Mouse (Mus musculus) kidney, embryonic 16.5 days (tissue): ENCODE results near the gene Rab11fip5. TPM values are rescaled to one million over a fixed set of nuclear protein-coding genes. Genes with fewer than 3 reads are reported as not detected.
A peak's percentile ranks its signal among the peaks of the same experiment; 100 is the strongest.

Experiments used
- ATAC-seq: fragments of 200-750 bp; cut with Nextera tagmentation; 2 replicates; pipeline ENCODE4 v1.8.0; 2017; ENCODE audit warnings: moderate TSS enrichment; ENCODE audit not compliant: low FRiP score, low TSS enrichment
- H3K27ac ChIP-seq: fragments of 300-500 bp; sonication (generic); 2 replicates; pipeline ENCODE4 v1.5.1; 2014; ENCODE audit warnings: low read length
- H3K27me3 ChIP-seq: fragments of 300-500 bp; sonication (generic); 2 replicates; pipeline ENCODE4 v1.6.1; 2014; ENCODE audit warnings: low read length, control low read depth, mixed read lengths; ENCODE audit not compliant: insufficient read depth
- H3K36me3 ChIP-seq: fragments of 300-500 bp; sonication (generic); 2 replicates; pipeline ENCODE4 v1.6.1; 2014; ENCODE audit warnings: low read length, control low read depth, mixed read lengths; ENCODE audit not compliant: insufficient read depth
- H3K4me1 ChIP-seq: fragments of 300-500 bp; sonication (generic); 2 replicates; pipeline ENCODE4 v1.6.1; 2014; ENCODE audit warnings: low read length, control low read depth, mixed read lengths; ENCODE audit not compliant: insufficient read depth
- H3K4me2 ChIP-seq: fragments of 300-500 bp; sonication (generic); replicated peaks from 2 replicates; pipeline ENCODE4 v1.6.1; 2014; ENCODE audit warnings: low read depth, low read length
- H3K4me3 ChIP-seq: fragments of 300-500 bp; sonication (generic); 2 replicates; pipeline ENCODE4 v1.5.1; 2014; ENCODE audit warnings: mild to moderate bottlenecking, low read length
- H3K9ac ChIP-seq: fragments of 300-500 bp; sonication (generic); replicated peaks from 2 replicates; pipeline ENCODE4 v1.6.1; 2014; ENCODE audit warnings: low read length
- H3K9me3 ChIP-seq: fragments of 300-500 bp; sonication (generic); 2 replicates; pipeline ENCODE4 v1.6.1; 2016; ENCODE audit warnings: low read length, control low read depth
- WGBS: fragments of 180-500 bp; shearing (Covaris S2); extraction: QIAGEN DNeasy Blood & Tissue Kit; methylation state at CpG from one replicate; pipeline ENCODE4 v1.1.7; 2014; 5-methylcytosine and 5-hydroxymethylcytosine counted together
- polyA plus RNA-seq: library from polyadenylated mRNA; unstranded; fragments of >200 nt; fragmentation: Nextera tagmentation; extraction: Ambion mirVana; gene quantifications from 2 replicates; pipeline ENCODE4 v1.2.1, GENCODE M21; 2015

The Rab11fip5 gene
- 16.5 and 18.9 TPM in 2 replicates for polyA plus RNA-seq

DNA sequence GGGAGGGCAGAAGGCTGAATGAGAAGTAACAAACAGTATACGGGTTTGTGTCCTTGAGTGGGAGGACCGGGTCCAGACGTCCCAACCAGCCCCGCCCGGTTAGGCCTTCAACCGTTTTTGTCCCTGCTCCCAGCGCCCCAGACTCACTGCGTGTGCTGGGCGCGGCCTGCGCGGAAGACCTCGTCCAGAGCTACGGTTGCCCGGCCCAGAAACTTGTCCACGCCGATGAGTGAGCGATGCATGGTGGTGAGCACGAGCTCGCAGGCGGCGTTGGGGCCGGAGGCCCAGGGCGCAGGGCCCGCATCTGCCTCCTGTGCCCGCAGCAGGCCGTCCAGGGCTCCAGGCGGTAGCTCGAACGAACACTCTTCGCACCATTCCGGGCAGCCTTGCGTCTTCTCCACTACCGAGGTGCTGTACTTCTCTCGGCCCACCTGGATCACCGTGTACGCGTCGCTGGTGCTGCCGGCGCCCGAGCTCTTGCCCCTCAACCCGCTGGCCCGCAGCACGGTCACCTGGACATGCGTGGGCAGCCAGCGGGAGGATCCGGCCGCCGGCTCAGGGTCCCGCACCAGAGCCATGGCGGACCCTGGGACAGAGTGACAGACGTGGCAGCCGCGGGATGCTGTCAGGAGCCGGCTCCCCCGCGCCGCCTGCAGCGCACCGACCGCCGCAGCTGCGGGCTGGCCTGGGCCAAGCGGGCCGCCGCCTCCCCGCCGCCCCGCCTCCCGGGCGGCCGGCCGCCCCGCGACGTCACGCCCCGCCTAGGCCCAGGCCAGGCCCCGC is at the start of gene Rab11fip5:
Gene Rab11fip5, minus strand, starts transcription at position 684 of the 783 bp plus-strand sequence.
- Histone ChIP-seq H3K4me1 (peaks cover 43% of the 10 kb centered on the region), H3K36me3 (no peaks in the 10 kb centered on the region), H3K9ac (peak within 1 kb of the TSS; percentile 87)

DNA sequence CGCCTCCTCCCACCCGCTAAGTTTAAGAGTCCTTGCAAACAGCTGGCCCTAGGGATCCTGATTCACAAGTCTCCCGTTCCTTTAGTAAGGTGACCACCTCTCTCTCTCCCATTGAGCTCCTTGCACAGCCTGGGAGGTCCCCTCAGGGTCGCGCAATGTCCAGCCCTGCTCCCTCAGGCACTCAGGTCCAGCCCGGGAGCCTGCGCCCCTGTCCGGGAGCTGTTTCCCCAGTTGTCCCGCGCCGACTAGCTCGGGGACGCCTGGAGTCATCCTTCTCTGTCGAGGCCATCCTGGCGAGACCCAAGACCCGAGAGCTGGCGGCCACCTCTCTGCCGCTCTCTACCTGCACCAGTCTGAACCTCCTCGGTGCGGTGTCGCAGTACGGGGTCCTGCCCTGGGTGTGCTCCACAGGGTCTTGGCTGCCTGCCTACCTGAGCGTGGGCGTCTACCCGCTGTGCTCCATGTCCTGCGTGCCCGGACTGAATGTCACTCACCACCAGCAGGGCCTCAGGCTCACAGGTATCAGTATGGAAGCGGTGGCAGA is 49.5 kb upstream of the Rab11fip5 start, which contains the start of gene Noto:
Gene Noto, plus strand, starts transcription at position 51 of the 544 bp plus-strand sequence.
- no peak within 1 kb of the TSS for H3K9ac ChIP-seq
- no peak within 1 kb of the TSS for H3K4me3 ChIP-seq
- no peaks in the 10 kb centered on the region for H3K4me1 ChIP-seq
- no peak within 1 kb of the TSS for H3K27ac ChIP-seq
- H3K4me2 ChIP-seq: peak within 1 kb of the TSS; percentile 43
- no peaks in the 10 kb centered on the region for H3K9me3 ChIP-seq
- peak; percentile 57 for ATAC-seq
- 12% methylated on average over 28 of the region's 28 CpGs for WGBS
- no peaks in the 10 kb centered on the region for H3K36me3 ChIP-seq
- H3K27me3 ChIP-seq: peaks cover 12% of the 10 kb centered on the region

More for the DNA sequence above, at the start of gene Rab11fip5:
- H3K27me3 ChIP-seq: no peaks in the 10 kb centered on the region
- peak within 1 kb of the TSS; percentile 82 for H3K4me3 ChIP-seq
- under 1% methylated on average over 73 of the region's 80 CpGs for WGBS
- no peaks in the 10 kb centered on the region for H3K9me3 ChIP-seq
- ATAC-seq: peak; percentile 16
- H3K4me2 ChIP-seq: peak within 1 kb of the TSS; percentile 91
- H3K27ac ChIP-seq: peak within 1 kb of the TSS; percentile 70

DNA sequence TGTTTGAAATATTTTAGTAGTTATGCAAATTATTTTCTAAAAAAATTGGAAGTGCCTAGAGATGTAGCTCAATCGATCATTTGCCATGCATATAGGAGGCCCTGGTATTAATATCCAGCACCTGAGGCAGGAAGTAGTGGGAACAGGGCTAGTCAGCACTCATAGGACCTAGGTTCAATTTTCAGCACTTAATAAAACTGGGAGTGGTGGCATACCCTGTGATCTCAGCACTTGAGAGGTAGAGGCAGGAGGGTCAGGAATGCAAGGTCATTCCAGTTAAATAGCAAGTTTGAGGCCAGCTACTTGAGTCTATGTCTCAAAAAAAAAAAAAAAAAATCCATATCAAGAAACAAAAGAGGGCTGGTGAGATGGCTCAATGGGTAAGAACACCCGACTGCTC is 44.7 kb upstream of the Rab11fip5 start:
- H3K36me3 ChIP-seq: no peaks in the 10 kb centered on the region
- H3K9me3 ChIP-seq: no peaks in the 10 kb centered on the region
- H3K4me1 ChIP-seq: no peaks in the 10 kb centered on the region
- H3K27me3 ChIP-seq: peaks cover 12% of the 10 kb centered on the region
- H3K27ac ChIP-seq: no peak overlapping the region
- no peak overlapping the region for H3K9ac ChIP-seq
- WGBS: 77% methylated on average over 2 of the region's 2 CpGs
- H3K4me2 ChIP-seq: no peak overlapping the region
- H3K4me3 ChIP-seq: no peak overlapping the region
- no peak for ATAC-seq

DNA sequence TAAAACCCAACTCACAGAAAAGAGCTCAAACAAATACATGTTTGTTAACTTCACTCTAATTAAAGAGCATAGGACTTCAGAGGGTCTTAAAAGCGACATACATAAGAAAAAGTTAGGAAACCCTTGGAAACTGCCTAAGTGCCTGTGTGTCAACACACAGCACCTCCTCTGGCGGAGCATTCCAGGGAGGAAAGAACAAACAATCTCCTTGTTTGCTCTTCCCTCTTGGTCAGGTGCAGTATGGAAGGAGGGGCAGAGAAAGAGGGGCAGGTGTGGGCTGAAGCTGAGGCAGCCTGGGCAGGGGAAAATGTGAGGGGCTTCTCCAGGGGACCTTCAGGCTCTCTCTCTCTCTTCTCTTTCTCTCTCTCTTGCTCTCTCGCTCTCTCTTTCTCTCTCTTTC is 41.4 kb upstream of the Rab11fip5 start:
- Histone ChIP-seq H3K27me3 (no peaks in the 10 kb centered on the region), H3K4me1 (no peaks in the 10 kb centered on the region), H3K36me3 (no peaks in the 10 kb centered on the region), H3K4me3 (no peak overlapping the region), H3K27ac (no peak overlapping the region), H3K9ac (no peak overlapping the region), H3K4me2 (no peak overlapping the region), H3K9me3 (no peaks in the 10 kb centered on the region)
- ATAC-seq: no peak
- 52% methylated on average over 3 of the region's 3 CpGs for WGBS

DNA sequence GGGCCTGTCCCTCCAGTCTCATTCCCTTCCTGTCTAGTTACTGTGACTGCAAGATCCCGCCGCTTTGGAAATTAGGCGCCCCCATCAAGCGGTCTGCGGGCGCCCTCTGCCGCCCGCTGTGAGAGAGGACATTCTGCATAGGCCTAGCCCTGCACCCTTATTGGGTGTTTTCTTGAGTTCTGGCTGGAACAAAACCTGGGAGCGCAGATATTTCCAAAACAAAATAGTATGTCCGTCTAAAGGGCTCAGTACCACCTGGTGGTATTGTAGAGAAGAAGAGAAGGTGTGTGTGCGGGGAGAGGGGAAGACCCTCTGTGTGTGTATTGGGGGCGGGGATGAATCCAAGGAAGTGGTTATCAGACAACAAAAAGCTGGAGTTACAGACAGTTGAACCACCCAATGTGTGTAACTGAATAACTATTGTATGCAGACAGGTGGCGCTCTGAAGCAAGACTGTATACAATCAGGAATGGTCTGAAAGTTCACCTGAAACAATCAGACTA is 36.4 kb upstream of the Rab11fip5 start:
- H3K4me2 ChIP-seq: no peak overlapping the region; the same call in 1 of the 2 replicates
- H3K36me3 ChIP-seq: no peaks in the 10 kb centered on the region
- H3K9me3 ChIP-seq: no peaks in the 10 kb centered on the region
- H3K27me3 ChIP-seq: peaks cover 36% of the 10 kb centered on the region
- H3K27ac ChIP-seq: no peak overlapping the region
- H3K4me1 ChIP-seq: 0 out of 2 replicates have a peak, but pooled peaks cover 5% of the 10 kb centered on the region
- H3K4me3 ChIP-seq: no peak overlapping the region
- 11% methylated on average over 13 of the region's 13 CpGs for WGBS
- ATAC-seq: peak; percentile 75
- H3K9ac ChIP-seq: no peak overlapping the region

DNA sequence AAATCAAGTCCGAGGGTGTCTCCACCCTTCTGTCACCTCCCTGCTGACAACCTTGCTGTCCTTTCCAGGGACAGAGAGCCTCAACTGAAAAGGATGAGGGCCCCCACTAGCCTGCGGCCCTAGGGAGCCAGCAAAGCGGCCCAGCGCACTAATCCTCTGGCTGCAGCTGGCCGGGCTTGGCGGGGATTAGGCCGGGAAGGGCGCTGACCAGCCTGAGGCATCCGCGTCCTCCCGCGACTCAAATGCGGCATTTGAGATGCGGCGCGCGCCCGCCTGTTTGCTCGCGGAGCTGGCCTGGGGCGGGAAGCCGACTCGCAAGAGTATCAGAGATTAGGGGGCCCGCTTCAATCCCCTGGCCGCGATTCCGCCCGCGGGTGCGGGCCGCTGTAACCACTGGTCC is 34.6 kb upstream of the Rab11fip5 start:
- no peak overlapping the region for H3K27ac ChIP-seq
- 3% methylated on average over 31 of the region's 31 CpGs for WGBS
- peak overlapping the region; percentile 31 for H3K4me3 ChIP-seq
- ATAC-seq: no peak
- peak overlapping the region; percentile 47 for H3K4me2 ChIP-seq
- H3K36me3 ChIP-seq: no peaks in the 10 kb centered on the region
- H3K27me3 ChIP-seq: peaks cover 36% of the 10 kb centered on the region
- peak overlapping the region; percentile 49; the same call in 1 of the 2 replicates for H3K9ac ChIP-seq
- no peaks in the 10 kb centered on the region for H3K9me3 ChIP-seq
- H3K4me1 ChIP-seq: 0 out of 2 replicates have a peak, but pooled peaks cover 5% of the 10 kb centered on the region

DNA sequence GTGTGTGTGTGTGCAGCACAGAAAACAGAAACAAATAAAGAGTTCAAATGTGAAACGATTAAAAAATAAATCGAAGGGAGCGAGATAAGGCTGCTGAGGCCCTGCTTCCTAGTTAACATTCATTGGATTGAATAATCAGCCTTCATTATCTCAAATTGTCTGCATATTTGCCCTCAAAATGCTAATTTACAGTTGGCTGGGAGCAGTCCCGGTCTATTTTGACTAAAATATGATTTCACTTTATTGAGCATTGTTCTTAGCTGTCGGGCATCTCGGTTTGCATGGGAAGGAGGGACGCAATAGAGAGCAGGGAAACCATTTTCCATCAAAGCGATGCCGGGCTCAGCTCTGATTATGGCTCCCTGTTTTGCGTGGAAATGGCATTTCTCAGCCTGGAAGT is 28.6 kb upstream of the Rab11fip5 start:
- no peak for ATAC-seq
- no peak overlapping the region for H3K27ac ChIP-seq
- 75% methylated on average over 10 of the region's 10 CpGs for WGBS

DNA sequence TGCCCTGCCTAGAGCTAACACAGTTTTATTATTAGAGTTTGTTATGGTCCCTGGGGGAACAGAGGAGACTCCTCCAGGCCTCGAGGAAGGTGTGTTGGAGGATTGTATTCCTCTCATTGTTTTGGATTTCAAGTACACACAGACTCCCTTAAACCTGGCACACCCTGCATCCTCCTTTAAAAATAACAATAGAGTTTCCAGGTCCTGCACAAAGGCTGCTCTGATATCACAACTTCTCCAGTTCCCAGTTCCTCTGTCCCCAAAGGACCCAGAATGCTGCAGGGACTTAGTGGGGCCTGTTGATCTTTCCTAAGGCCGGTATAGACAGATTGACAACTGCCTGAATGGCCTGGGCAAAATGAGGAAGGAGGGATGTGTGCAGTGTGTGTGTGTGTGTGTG is 28.2 kb upstream of the Rab11fip5 start:
- 25% methylated on average over 2 of the region's 2 CpGs for WGBS

More for the DNA sequence above, 28.6 kb upstream of the Rab11fip5 start:
- Histone ChIP-seq H3K4me2 (no peak overlapping the region), H3K9ac (no peak overlapping the region), H3K27me3 (peaks cover 10% of the 10 kb centered on the region), H3K4me1 (peaks cover 7% of the 10 kb centered on the region; the same call in 1 of the 2 replicates), H3K36me3 (no peaks in the 10 kb centered on the region), H3K9me3 (no peaks in the 10 kb centered on the region), H3K4me3 (no peak overlapping the region)

DNA sequence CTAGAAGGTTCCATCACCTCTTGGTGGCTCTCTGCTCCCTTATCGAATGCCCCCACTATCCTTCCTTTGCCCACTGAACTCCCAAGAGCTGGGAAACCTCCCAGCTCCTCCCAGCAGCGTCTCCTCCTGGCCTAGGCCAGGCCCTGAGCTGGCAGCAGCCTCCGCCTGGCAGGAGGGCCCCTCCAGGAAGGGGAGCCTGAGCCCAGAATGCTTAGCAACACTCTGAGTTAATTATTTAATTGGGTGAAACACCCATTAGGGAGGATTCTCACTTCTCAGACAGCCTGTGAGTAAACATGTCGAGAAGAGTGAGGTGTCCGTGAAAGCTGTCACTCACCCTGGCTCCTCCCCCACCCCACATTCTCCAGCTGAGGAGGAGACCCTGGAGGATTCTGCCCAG is 25.3 kb upstream of the Rab11fip5 start:
- peak; percentile 49; the same call in 1 of the 2 replicates for ATAC-seq
- Histone ChIP-seq H3K36me3 (no peaks in the 10 kb centered on the region), H3K4me3 (no peak overlapping the region), H3K27me3 (no peaks in the 10 kb centered on the region), H3K9me3 (no peaks in the 10 kb centered on the region), H3K9ac (no peak overlapping the region), H3K4me2 (no peak overlapping the region), H3K4me1 (peaks cover 7% of the 10 kb centered on the region; the same call in 1 of the 2 replicates), H3K27ac (no peak overlapping the region)
- 26% methylated on average over 5 of the region's 5 CpGs for WGBS

More for the DNA sequence above, 28.2 kb upstream of the Rab11fip5 start:
- Histone ChIP-seq H3K27ac (0 out of 2 replicates have a peak overlapping the region, but pooled peaks have one; percentile 13), H3K4me1 (peaks cover 7% of the 10 kb centered on the region; the same call in 1 of the 2 replicates), H3K9ac (no peak overlapping the region), H3K27me3 (peaks cover 6% of the 10 kb centered on the region), H3K4me2 (no peak overlapping the region), H3K36me3 (no peaks in the 10 kb centered on the region), H3K4me3 (no peak overlapping the region), H3K9me3 (no peaks in the 10 kb centered on the region)
- no peak for ATAC-seq
